Mouse (Mus musculus): ENCODE data around the gene Gm4969.
"Not testable (repeated sequence)": the region's sequence is repeated elsewhere in the genome, so short reads cannot be mapped to it uniquely, and the experiment has no call there.

Gene Gm4969

GRCm38 (mm10) chr7:19118028-19118771 is at the start of gene Gm4969:
Gene Gm4969 (minus strand): TSS chr7:19118368.
- peak; percentile 59 to 78 for DNase-seq

GRCm38 (mm10) chr7:19166990-19167389 is 48.8 kb upstream of the Gm4969 start:
- DNase-seq, result no peak

GRCm38 (mm10) chr7:19165656-19166423 is 47.7 kb upstream of the Gm4969 start, which contains the start of gene Gipr:
Gene Gipr (minus strand): TSS chr7:19166127.
- peak in 1 of 2 experiments; percentile 38 for DNase-seq

GRCm38 (mm10) chr7:19164978-19165377 is 46.8 kb upstream of the Gm4969 start:
- peak in 1 of 2 experiments; percentile 34 for DNase-seq

- DNase-seq, result peak; percentile 46 to 59
These were observed 46.0 kb upstream of the Gm4969 start for GRCm38 (mm10) chr7:19164189-19164588.

GRCm38 (mm10) chr7:19163752-19164151 is 45.6 kb upstream of the Gm4969 start:
- DNase-seq, result no peak

GRCm38 (mm10) chr7:19162928-19163327 is 44.8 kb upstream of the Gm4969 start:
- no peak for DNase-seq

- peak in 1 of 2 experiments; percentile 40 for DNase-seq
These were observed 41.9 kb upstream of the Gm4969 start for GRCm38 (mm10) chr7:19160115-19160514.

GRCm38 (mm10) chr7:19159411-19159810 is 41.2 kb upstream of the Gm4969 start:
- no peak for DNase-seq

GRCm38 (mm10) chr7:19158601-19159000 is 40.4 kb upstream of the Gm4969 start:
- no peak for DNase-seq

- DNase-seq, result peak; percentile 91 to 94
These were observed 39.1 kb upstream of the Gm4969 start for GRCm38 (mm10) chr7:19157160-19157800.

- no peak for DNase-seq
These were observed 37.8 kb upstream of the Gm4969 start for GRCm38 (mm10) chr7:19155825-19156475.

GRCm38 (mm10) chr7:19154796-19155195 is 36.6 kb upstream of the Gm4969 start:
- DNase-seq, result no peak

GRCm38 (mm10) chr7:19151121-19151520 is 33.0 kb upstream of the Gm4969 start:
- DNase-seq, result not testable (repeated sequence)

- peak; percentile 96 to 97 for DNase-seq
These were observed 31.5 kb upstream of the Gm4969 start, which contains the start of gene Snrpd2 for GRCm38 (mm10) chr7:19149626-19150025. Gene Snrpd2 (plus strand): TSS chr7:19149722.

GRCm38 (mm10) chr7:19148875-19149541 is 30.8 kb upstream of the Gm4969 start, which contains the start of gene Qpctl:
Gene Qpctl (minus strand): TSS chr7:19149291.
- DNase-seq, result peak; percentile 98 to 100

GRCm38 (mm10) chr7:19148180-19148874 is 30.2 kb upstream of the Gm4969 start:
- no peak for DNase-seq

- no peak for DNase-seq
These were observed 29.4 kb upstream of the Gm4969 start for GRCm38 (mm10) chr7:19147497-19148045.

- DNase-seq, result no peak
These were observed 28.6 kb upstream of the Gm4969 start for GRCm38 (mm10) chr7:19146793-19147192.

- DNase-seq, result peak; percentile 63 to 73
These were observed 19.2 kb upstream of the Gm4969 start for GRCm38 (mm10) chr7:19137380-19137779.

All from lung, postnatal 4 days (tissue).